Mouse (Mus musculus) layer of hippocampus, adult 18-20 months (tissue): ENCODE results near the gene Rps27a. TPM values are rescaled to one million over a fixed set of nuclear protein-coding genes. Genes with fewer than 3 reads are reported as not detected.

ENCODE experiments used
- DNase-seq, 2 experiments: peaks; one replicate each; pipeline ENCODE4 v3.0.0; 2022; ENCODE audit warnings: low spot score in 2 of 2
- total RNA-seq, 2 experiments: library from RNA; stranded (reverse); gene quantifications; 2 replicates each; pipeline ENCODE4 v1.2.3; 2021

The Rps27a gene
- total RNA-seq, 2 experiments from 2014 or later: 473 to 488 TPM

- DNase-seq: no peak
Measured at GRCm38 (mm10) chr11:29514325-29514681, 33.6 kb downstream of the Rps27a start.

GRCm38 (mm10) chr11:29512818-29513535 is 34.9 kb downstream of the Rps27a start:
- no peak for DNase-seq

- no peak for DNase-seq
Measured at GRCm38 (mm10) chr11:29509421-29509820, 38.5 kb downstream of the Rps27a start.

GRCm38 (mm10) chr11:29504899-29505625 is 42.8 kb downstream of the Rps27a start:
- no peak for DNase-seq

GRCm38 (mm10) chr11:29503948-29504893 is 43.7 kb downstream of the Rps27a start:
- no peak for DNase-seq

- DNase-seq: no peak
Measured at GRCm38 (mm10) chr11:29496962-29497361, 50.9 kb downstream of the Rps27a start.

Other genes starting within 250 kb of the Rps27a start
- gene Ccdc88a, start 174.5 kb downstream of the Rps27a start, total RNA-seq: 10 to 100 TPM; 52.8 to 58.0 TPM
- gene Prorsd1, start 33.1 kb downstream of the Rps27a start, total RNA-seq: 1 to 10 TPM; 4.5 to 4.8 TPM
- 10 to 100 TPM; 29.6 to 32.0 TPM for gene Mtif2, start 21.7 kb downstream of the Rps27a start, total RNA-seq
- gene Clhc1, start 159 bp downstream of the Rps27a start, total RNA-seq: under 1 TPM; 0.15 to 0.37 TPM
- 100 to 1,000 TPM; 468 to 492 TPM for gene Rtn4, start 144.8 kb upstream of the Rps27a start, total RNA-seq